Mouse (Mus musculus) erythroid progenitor cell, adult 5-6 weeks (primary cell): Measurements from ENCODE around the gene Cmtm6. TPM values are rescaled to one million over a fixed set of nuclear protein-coding genes. Genes with fewer than 3 reads are reported as not detected.
"Not testable (repeated sequence)": the region's sequence is repeated elsewhere in the genome, so short reads cannot be mapped to it uniquely, and the experiment has no call there.

Experiments
- ATAC-seq: replicated peaks from 2 replicates; pipeline ENCODE4 v1.8.0; 2016; ENCODE audit warnings: moderate number of reproducible peaks, mild to moderate bottlenecking, moderate TSS enrichment, inconsistent platforms; ENCODE audit not compliant: poor library complexity, low FRiP score, severe bottlenecking
- total RNA-seq, 2 experiments: library from RNA; stranded (forward) in 1 of 2; stranded (reverse) in 1 of 2; fragments of 150-400 nt in 1 of 2; fragments of 186-747, 209-891 nt in 1 of 2; gene quantifications; 2 replicates each; pipeline versions ENCODE4 v1.2.3 to v1.2.4; 2015 to 2017; ENCODE audit warnings: low replicate concordance in 2 of 2

Gene Cmtm6
- total RNA-seq, 2 experiments from 2014 or later, result 8.8 to 10.4 TPM

GRCm38 (mm10) chr9:114728432-114728831 is 2.5 kb upstream of the Cmtm6 start:
- ATAC-seq, result not testable (repeated sequence)

- ATAC-seq, result no peak
Observed at GRCm38 (mm10) chr9:114729911-114730805, 758 bp upstream of the Cmtm6 start.

- ATAC-seq, result no peak
Observed at GRCm38 (mm10) chr9:114731871-114732682, 1.2 kb downstream of the Cmtm6 start.

GRCm38 (mm10) chr9:114733238-114733637 is 2.3 kb downstream of the Cmtm6 start:
- ATAC-seq, result no peak

GRCm38 (mm10) chr9:114736442-114736841 is 5.5 kb downstream of the Cmtm6 start:
- no peak for ATAC-seq

- no peak for ATAC-seq
Observed at GRCm38 (mm10) chr9:114740336-114740735, 9.4 kb downstream of the Cmtm6 start.

GRCm38 (mm10) chr9:114742731-114743130 is 11.8 kb downstream of the Cmtm6 start:
- ATAC-seq, result no peak

GRCm38 (mm10) chr9:114745163-114745562 is 14.2 kb downstream of the Cmtm6 start:
- ATAC-seq, result no peak

GRCm38 (mm10) chr9:114745654-114746053 is 14.7 kb downstream of the Cmtm6 start:
- ATAC-seq, result no peak

GRCm38 (mm10) chr9:114747012-114747411 is 16.1 kb downstream of the Cmtm6 start:
- no peak for ATAC-seq

GRCm38 (mm10) chr9:114747466-114747865 is 16.6 kb downstream of the Cmtm6 start:
- ATAC-seq, result no peak

- no peak for ATAC-seq
Observed at GRCm38 (mm10) chr9:114751582-114751981, 20.7 kb downstream of the Cmtm6 start.

- ATAC-seq, result no peak
Observed at GRCm38 (mm10) chr9:114752311-114752710, 21.4 kb downstream of the Cmtm6 start.

GRCm38 (mm10) chr9:114752863-114753484 is 22.1 kb downstream of the Cmtm6 start:
- ATAC-seq, result peak; percentile 97

- ATAC-seq, result no peak
Observed at GRCm38 (mm10) chr9:114758272-114758671, 27.4 kb downstream of the Cmtm6 start.

- no peak for ATAC-seq
Observed at GRCm38 (mm10) chr9:114758801-114759200, 27.9 kb downstream of the Cmtm6 start.

GRCm38 (mm10) chr9:114759886-114760285 is 29.0 kb downstream of the Cmtm6 start:
- ATAC-seq, result no peak

- no peak for ATAC-seq
Observed at GRCm38 (mm10) chr9:114760353-114760752, 29.4 kb downstream of the Cmtm6 start.

GRCm38 (mm10) chr9:114761848-114762247 is 30.9 kb downstream of the Cmtm6 start:
- ATAC-seq, result no peak

- no peak for ATAC-seq
Observed at GRCm38 (mm10) chr9:114763341-114763740, 32.4 kb downstream of the Cmtm6 start.
